In the genomic region with DNA sequence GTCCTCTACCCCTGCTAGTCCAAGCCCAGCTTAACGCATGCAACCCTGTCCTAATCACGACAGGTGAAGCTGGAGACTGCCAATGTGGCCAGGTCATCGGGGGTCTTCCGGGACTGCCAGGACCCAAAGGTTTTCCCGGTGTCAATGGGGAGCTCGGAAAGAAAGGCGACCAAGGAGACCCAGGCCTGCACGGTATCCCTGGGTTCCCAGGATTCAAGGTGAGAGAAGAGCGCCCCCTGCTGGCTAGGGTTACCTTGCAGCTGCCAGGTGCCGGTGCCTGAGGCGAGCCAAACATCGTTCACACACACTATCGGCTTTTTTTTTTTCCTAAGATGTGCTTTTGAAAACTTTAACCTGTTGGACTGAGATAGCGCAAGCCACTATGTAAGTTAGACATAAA, we compare ENCODE assay signal across 9 mouse cellular contexts. TPM values are rescaled to one million over a fixed set of nuclear protein-coding genes. Genes with fewer than 3 reads are reported as not detected.
DNase-seq lines count a peak whose midpoint lies in the region; ATAC-seq and TF ChIP-seq lines count a peak whose summit lies in the region.
"Had no signal": no experiment of that assay in that cellular context is flagged by ENCODE, and none has a peak within 500 bp of the region (broad histone marks: within the 10 kb centered on the region; RNA-seq: fewer than 3 reads in every experiment).

No protein-coding gene starts in this region.

- peak; percentile 70 for DNase-seq in hindbrain, embryonic 11.5 days (ENCODE audit: low spot score)
- peak; percentile 55 for DNase-seq in 3T3-L1 (ENCODE audit: low read depth, low spot score)
- DNase-seq in ES-CJ7 (ENCODE audit: low read depth, low spot score) = peak; percentile 74
- peak; percentile 20 to 35 for DNase-seq in cerebellum, adult 2 months
- peak; percentile 81 to 83 for DNase-seq in kidney, postnatal 4 days
- peak; percentile 49 for DNase-seq in retina, postnatal 1 day
- DNase-seq in forebrain, embryonic 14.5 days (ENCODE audit: low spot score) = no peak

- no peak for TF ChIP-seq POLR2A in cerebellum, adult 2 months (IDR thresholded peaks at IDR 0.05; ENCODE audit: borderline replicate concordance, insufficient read depth, low read length)

- no peak overlapping the region for H3K27ac ChIP-seq in hindbrain, embryonic 11.5 days (ENCODE audit: low read depth, low read length)
- no peak overlapping the region for H3K27ac ChIP-seq in hindbrain, embryonic 12.5 days
- H3K27ac ChIP-seq in cerebellum, adult 2 months (ENCODE audit: insufficient read depth, low read length) = no peak overlapping the region
- no peak overlapping the region for H3K27ac ChIP-seq in forebrain, embryonic 14.5 days (ENCODE audit: low read depth, low read length)
- H3K27ac ChIP-seq: limb, embryonic 13.5 days had no signal

- no peak for ATAC-seq in hindbrain, embryonic 11.5 days (ENCODE audit: low FRiP score)
- no peak for ATAC-seq in hindbrain, embryonic 12.5 days (ENCODE audit: low FRiP score)
- ATAC-seq in forebrain, embryonic 14.5 days = no peak

- H3K9me3 ChIP-seq in hindbrain, embryonic 11.5 days (ENCODE audit: control insufficient read depth, low read length) = no peaks in the 10 kb centered on the region
- no peaks in the 10 kb centered on the region for H3K9me3 ChIP-seq in hindbrain, embryonic 12.5 days (replicated peaks)
- H3K9me3 ChIP-seq in forebrain, embryonic 14.5 days (replicated peaks; ENCODE audit: control insufficient read depth, low read length) = no peaks in the 10 kb centered on the region
- H3K9me3 ChIP-seq: limb, embryonic 13.5 days had no signal

- H3K27me3 ChIP-seq in hindbrain, embryonic 11.5 days (ENCODE audit: control insufficient read depth, insufficient read depth, low read length) = no peaks in the 10 kb centered on the region
- H3K27me3 ChIP-seq in hindbrain, embryonic 12.5 days = no peaks in the 10 kb centered on the region
- no peaks in the 10 kb centered on the region for H3K27me3 ChIP-seq in cerebellum, adult 2 months (ENCODE audit: control insufficient read depth, insufficient read depth, low read length)
- H3K27me3 ChIP-seq in forebrain, embryonic 14.5 days (replicated peaks; ENCODE audit: control insufficient read depth, insufficient read depth, low read length) = no peaks in the 10 kb centered on the region
- H3K27me3 ChIP-seq: limb, embryonic 13.5 days had no signal

- H3K4me1 ChIP-seq in hindbrain, embryonic 11.5 days (replicated peaks; ENCODE audit: control insufficient read depth, insufficient read depth, low read length) = no peaks in the 10 kb centered on the region
- H3K4me1 ChIP-seq in hindbrain, embryonic 12.5 days = no peaks in the 10 kb centered on the region
- H3K4me1 ChIP-seq in cerebellum, adult 2 months (ENCODE audit: control insufficient read depth, insufficient read depth, low read length) = peaks cover 11% of the 10 kb centered on the region
- peaks cover 5% of the 10 kb centered on the region; the same call in 1 of the 2 replicates for H3K4me1 ChIP-seq in forebrain, embryonic 14.5 days (ENCODE audit: control insufficient read depth, insufficient read depth, low read length)
- H3K4me1 ChIP-seq: limb, embryonic 13.5 days had no signal

- peak; percentile 52; the same call in 1 of the 2 replicates for TF ChIP-seq CTCF in cerebellum, adult 2 months (IDR thresholded peaks at IDR 0.05; ENCODE audit: borderline replicate concordance, insufficient read depth, low read depth, low read length)

- 54% methylated on average over 14 of the region's 14 CpGs for WGBS in hindbrain, embryonic 11.5 days
- 49% methylated on average over 14 of the region's 14 CpGs for WGBS in hindbrain, embryonic 12.5 days
- WGBS in cerebellum, adult 2 months = 50% methylated on average over 14 of the region's 14 CpGs
- WGBS in forebrain, embryonic 14.5 days = 51% methylated on average over 14 of the region's 14 CpGs

- no peaks in the 10 kb centered on the region for H3K36me3 ChIP-seq in hindbrain, embryonic 11.5 days (ENCODE audit: control insufficient read depth, insufficient read depth, low read length)
- no peaks in the 10 kb centered on the region for H3K36me3 ChIP-seq in hindbrain, embryonic 12.5 days
- H3K36me3 ChIP-seq in forebrain, embryonic 14.5 days (ENCODE audit: control insufficient read depth, insufficient read depth, low read length) = no peaks in the 10 kb centered on the region

- H3K4me3 ChIP-seq in hindbrain, embryonic 11.5 days (ENCODE audit: low read depth, low read length) = no peak overlapping the region
- H3K4me3 ChIP-seq in hindbrain, embryonic 12.5 days = no peak overlapping the region
- no peak overlapping the region for H3K4me3 ChIP-seq in cerebellum, adult 2 months (replicated peaks; ENCODE audit: insufficient read depth, low read depth, low read length)
- no peak overlapping the region for H3K4me3 ChIP-seq in forebrain, embryonic 14.5 days (ENCODE audit: low read depth, low read length)
- H3K4me3 ChIP-seq: limb, embryonic 13.5 days had no signal

- no peak overlapping the region for H3K4me2 ChIP-seq in hindbrain, embryonic 11.5 days (replicated peaks; ENCODE audit: low read depth, low read length)
- H3K4me2 ChIP-seq in hindbrain, embryonic 12.5 days (replicated peaks) = no peak overlapping the region
- no peak overlapping the region for H3K4me2 ChIP-seq in forebrain, embryonic 14.5 days (ENCODE audit: low read length)
- H3K4me2 ChIP-seq: limb, embryonic 13.5 days had no signal

- no peak overlapping the region for H3K9ac ChIP-seq in hindbrain, embryonic 11.5 days (ENCODE audit: low read depth, low read length)
- no peak overlapping the region for H3K9ac ChIP-seq in hindbrain, embryonic 12.5 days
- H3K9ac ChIP-seq in forebrain, embryonic 14.5 days (ENCODE audit: low read length) = no peak overlapping the region
- H3K9ac ChIP-seq: limb, embryonic 13.5 days had no signal

RNA-seq across cellular contexts. Expression of a gene that starts 57.4 kb away (rescaled TPM):
- polyA plus RNA-seq in hindbrain, embryonic 11.5 days (2014; fragmentation: Nextera tagmentation; extraction: Ambion mirVana) = 0.83 and 1.3 TPM in 2 replicates
- 0.79 and 1.6 TPM in 2 replicates for polyA plus RNA-seq in hindbrain, embryonic 12.5 days (2016; fragmentation: Nextera tagmentation; extraction: Ambion mirVana)
- polyA plus RNA-seq in cerebellum, adult 2 months (2012; rRNA removed) = 0.62 and 1.1 TPM in 2 replicates
- 0.66 and 1.0 TPM in 2 replicates for polyA plus RNA-seq in forebrain, embryonic 14.5 days (2014; fragmentation: Nextera tagmentation; extraction: Ambion mirVana)
